In the genomic region with DNA sequence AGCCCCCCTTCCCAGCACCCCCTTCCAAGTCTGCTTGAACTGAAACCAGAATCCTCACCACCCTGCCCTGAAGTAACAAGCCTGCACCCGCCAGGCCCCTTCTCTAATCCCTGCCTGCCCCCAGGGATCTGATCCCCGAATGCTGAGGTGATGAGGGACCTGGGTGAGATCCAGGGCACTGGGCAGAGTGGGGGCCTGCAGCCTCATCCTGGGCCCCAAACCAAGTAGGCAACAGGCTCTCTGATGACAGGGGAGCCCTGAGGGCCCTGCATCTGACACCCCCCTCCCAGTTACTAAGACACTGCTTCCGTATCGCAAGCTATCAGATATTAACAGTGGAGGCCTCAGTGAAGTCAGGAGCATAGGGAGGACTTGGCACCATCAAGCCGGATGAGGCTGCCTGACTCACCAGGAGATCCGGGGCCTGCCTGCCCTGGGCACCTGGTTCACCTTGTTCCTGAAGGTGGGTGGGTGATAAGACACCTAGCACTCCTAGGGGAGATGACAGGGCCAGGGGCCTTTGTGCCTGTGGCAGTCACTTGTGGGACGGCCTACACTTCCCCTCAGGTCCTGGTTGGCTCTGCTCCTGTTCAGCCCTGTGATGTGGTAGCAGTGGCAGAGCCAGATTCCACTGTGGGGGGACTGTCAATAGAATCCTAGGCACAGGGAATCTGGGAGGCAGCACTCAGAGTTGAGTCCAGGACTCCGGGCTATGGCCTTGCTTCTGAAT, we compare ENCODE assay signal across 16 mouse cellular contexts.
"Had no signal": no experiment of that assay in that cellular context is flagged by ENCODE, and none has a peak within 500 bp of the region (broad histone marks: within the 10 kb centered on the region; RNA-seq: fewer than 3 reads in every experiment).

No protein-coding gene starts in this region.

- H3K4me3 ChIP-seq: limb, embryonic 15.5 days; liver, embryonic 12.5 days; midbrain, embryonic 10.5 days; midbrain, embryonic 15.5 days; neural tube, embryonic 13.5 days had no signal

- H3K27ac ChIP-seq: limb, embryonic 15.5 days; liver, embryonic 12.5 days; midbrain, embryonic 10.5 days; midbrain, embryonic 15.5 days; neural tube, embryonic 13.5 days had no signal

- H3K4me2 ChIP-seq: limb, embryonic 15.5 days; liver, embryonic 12.5 days; lung, embryonic 14.5 days; midbrain, embryonic 15.5 days; neural tube, embryonic 13.5 days had no signal

- H3K9ac ChIP-seq: limb, embryonic 15.5 days; liver, embryonic 12.5 days; lung, embryonic 14.5 days; midbrain, embryonic 15.5 days; neural tube, embryonic 13.5 days had no signal

- DNase-seq: kidney, adult 8-10 months; kidney, postnatal 25 days; left cerebral cortex, postnatal 4 days; lung, embryonic 14.5 days; lung, postnatal 10 days; lung, postnatal 4 days; retina, postnatal 1 day; right cerebral cortex, postnatal 4 days; spleen, adult 18-20 months; thymus, adult 2 months; thymus, postnatal 25 days had no signal

- H3K36me3 ChIP-seq: midbrain, embryonic 15.5 days had no signal

- H3K4me1 ChIP-seq: liver, embryonic 12.5 days; midbrain, embryonic 10.5 days; midbrain, embryonic 15.5 days; neural tube, embryonic 13.5 days had no signal

- H3K27me3 ChIP-seq: limb, embryonic 15.5 days; liver, embryonic 12.5 days; midbrain, embryonic 15.5 days; neural tube, embryonic 13.5 days had no signal

- ATAC-seq: liver, embryonic 12.5 days; midbrain, embryonic 15.5 days had no signal

- H3K9me3 ChIP-seq: limb, embryonic 15.5 days; liver, embryonic 12.5 days; midbrain, embryonic 10.5 days; midbrain, embryonic 15.5 days; neural tube, embryonic 13.5 days had no signal
